Mouse (Mus musculus) layer of hippocampus, adult 9-11 months (tissue): ENCODE data around the gene Efna2.

Source experiments
- DNase-seq: peaks from one replicate; pipeline ENCODE4 v3.0.0; 2022

The Efna2 gene

DNA sequence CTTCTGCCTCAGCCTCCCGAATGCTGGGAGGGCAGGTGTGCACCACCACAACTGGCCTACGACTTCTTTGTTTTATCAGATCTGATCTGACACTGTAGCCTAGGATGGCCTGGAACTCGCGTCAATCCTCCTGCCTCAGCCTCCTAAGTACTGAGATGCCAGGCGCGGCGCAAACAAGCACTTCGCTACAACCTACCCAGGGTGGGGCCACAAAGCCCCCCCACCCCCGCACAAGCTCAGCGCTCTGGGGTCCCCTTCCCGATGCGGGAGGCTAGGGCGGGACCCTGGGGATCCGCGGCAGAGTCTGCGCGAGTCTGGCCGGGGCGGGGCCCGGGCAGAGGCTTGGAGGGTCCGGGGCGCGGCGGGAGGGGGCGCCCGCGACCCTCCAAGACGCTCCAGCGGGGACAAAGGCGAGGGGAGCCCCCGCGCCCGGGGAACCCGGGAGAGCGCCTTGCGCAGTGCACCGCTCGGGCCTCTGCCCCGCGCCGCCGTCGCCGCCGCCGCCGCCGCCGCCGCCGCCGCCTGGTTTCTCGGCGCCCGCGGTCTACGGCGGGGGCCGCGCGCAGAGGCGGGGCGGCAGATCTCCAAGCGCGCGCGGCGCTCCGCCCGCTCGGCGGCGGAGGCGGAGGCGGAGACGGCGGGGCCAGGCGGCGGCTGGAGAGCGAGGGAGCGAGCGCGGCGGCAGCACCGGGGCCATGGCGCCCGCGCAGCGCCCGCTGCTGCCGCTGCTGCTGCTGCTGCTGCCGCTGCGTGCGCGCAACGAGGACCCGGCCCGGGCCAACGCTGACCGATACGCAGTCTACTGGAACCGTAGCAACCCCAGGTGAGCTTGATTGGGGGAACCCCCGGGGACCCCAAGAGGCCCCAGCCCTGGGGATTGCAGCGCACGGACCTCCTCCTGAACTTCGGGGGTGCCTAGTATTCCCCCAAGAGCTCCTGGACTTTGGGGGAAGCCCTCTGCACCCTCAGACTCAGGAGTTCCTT, at the start of gene Efna2:
Efna2 (plus strand) TSS at position 415 of the 984 bp plus-strand sequence.
- no peak for DNase-seq

- DNase-seq, result no peak
Observed at GRCm38 (mm10) chr10:80129846-80130245, 49.4 kb upstream of the Efna2 start.

- no peak for DNase-seq
Observed at GRCm38 (mm10) chr10:80130403-80131031, 48.8 kb upstream of the Efna2 start.

- no peak for DNase-seq
Observed at GRCm38 (mm10) chr10:80131316-80131951, 47.8 kb upstream of the Efna2 start.

GRCm38 (mm10) chr10:80131952-80132350, 47.3 kb upstream of the Efna2 start:
- no peak for DNase-seq

DNA sequence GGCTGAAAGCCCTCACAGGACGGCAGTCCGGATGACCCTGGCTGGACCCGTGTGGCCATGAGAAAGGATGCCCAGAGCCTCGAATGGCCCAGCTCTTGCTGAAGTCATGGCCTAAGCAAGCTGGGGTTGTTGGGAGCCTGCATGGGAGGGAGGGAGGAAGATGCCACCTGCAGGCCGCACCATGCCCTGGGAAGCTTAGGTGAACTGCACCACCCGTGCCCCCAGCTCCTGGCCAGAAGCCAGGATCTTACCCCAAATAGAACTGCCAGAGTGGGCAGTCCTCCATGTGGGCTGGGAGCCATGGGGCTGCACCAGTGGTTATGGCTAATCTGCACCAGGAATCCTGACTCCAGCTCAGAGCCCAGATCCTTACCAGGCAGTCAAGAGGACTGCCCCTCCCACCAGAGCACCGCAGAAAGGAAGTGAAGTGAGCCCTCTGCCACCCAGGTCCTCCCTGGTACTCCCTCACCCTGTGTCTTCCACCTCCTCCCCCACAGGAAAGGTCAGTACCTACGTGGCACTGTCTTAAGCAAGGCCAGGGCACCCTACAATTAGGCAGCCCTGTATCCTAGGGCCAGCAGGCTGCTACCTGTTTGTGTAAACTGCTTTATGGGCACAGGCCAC, 45.9 kb upstream of the Efna2 start:
- DNase-seq, result no peak

DNA sequence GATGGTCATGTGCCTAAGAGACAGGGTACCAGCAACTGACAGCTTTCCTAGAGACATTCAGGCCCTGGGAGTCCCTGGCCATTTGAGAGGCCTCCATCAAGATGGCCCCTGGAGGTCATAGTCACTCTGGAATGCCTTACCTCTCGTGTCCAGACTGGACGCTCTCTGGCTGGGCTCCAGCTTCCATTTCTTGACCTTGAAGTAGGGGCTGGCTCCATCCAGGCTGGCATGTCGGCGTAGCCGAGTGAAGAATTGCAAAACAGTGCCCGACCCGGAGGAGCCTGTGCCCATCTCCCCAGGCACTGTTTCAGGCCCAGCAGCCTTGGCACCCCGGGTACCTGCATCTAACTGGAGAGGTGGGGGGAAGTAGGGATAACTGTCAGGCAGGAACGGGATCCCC, 44.9 kb upstream of the Efna2 start:
- no peak for DNase-seq

DNA sequence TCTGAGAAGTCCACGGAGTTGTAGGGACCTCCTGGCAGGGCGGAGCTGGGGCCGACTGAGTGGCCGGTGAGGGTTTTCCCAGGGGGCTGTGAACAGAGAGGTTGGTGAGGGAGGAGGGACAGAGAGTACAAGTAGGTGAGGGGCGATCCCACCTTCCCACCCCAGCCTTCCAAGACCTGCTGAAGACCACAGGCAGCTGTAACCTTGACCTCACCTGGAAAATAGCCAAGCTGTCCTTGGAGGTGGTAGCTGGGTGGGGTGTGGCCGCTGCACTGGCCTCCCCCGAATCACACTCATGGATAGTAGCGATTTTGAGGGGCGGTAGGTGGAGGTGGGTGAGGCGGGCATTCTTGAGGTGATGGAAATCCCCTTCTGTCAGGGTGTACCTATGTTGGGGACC, 44.1 kb upstream of the Efna2 start:
- DNase-seq, result no peak

GRCm38 (mm10) chr10:80135641-80136040, 43.6 kb upstream of the Efna2 start:
- no peak for DNase-seq

DNA sequence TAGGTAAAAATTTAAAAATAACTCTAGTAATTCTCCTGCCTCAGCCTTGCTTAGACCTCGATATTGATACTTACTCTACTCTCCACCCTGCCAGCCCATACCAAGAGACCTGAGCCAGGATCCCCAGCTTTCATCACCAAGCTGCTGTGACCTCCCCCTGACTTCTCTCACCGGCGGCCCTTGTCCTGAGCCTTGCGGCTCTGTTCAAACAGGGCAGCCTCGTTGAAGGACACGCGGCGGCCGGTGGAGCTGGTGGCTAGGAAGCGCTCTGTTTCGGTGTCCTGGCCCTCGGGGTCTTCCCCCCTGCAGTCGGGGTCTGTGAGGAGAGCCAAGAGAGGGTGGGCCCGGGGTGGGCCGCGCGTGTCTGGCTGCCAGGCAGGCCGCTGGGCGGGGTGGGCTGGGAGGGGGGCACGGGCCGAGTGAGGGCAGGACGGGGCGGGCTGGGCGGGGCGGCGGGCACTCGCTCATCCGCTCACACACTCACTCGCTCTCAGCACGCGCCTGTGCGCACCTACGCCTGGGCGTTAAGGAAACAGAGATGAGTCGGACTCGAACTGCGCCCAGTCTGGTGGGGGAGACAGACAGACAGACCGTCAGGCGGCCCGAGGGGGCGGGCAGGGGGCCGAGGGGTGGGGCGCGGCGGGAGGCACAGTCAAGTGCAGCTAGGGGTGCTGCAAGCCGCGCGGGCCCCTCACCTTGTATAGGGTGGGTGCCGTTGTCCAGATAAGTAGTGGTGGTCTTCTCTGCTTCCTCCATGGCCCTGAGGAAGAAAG, 42.9 kb upstream of the Efna2 start:
- DNase-seq, result no peak

DNA sequence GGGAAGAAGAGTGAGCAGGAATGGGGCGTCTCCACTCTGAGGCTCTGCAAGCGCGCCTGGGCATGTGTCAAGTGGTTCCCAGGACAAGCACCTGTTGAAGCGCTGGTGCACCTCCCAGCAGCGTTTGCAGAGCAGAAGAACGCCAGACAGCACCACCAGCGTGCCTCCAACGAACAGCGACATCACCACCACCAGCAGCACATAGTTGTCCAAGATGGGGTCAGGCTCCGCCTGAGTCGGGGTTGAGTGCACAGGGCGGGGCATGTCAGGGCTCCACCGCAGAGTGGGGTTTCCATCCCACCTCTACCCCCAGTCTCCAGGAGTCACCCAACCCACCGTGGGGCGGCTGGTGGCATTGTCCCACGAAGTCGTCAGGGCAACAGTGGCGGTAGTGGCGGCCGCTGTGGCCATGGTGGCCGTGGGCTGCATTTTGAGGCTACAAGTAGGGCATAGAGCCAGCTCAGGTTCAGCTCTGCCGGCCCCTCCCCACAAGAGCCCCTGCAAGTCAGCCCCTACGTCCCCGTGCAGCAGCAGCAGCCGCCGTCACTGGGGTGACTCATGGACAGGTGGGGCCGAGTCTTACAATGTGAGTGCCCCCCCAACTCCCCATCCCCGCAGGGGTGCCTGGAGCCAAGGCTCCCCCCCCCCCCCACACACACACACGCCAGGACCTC, 42.2 kb upstream of the Efna2 start:
- peak; percentile 73 for DNase-seq

DNA sequence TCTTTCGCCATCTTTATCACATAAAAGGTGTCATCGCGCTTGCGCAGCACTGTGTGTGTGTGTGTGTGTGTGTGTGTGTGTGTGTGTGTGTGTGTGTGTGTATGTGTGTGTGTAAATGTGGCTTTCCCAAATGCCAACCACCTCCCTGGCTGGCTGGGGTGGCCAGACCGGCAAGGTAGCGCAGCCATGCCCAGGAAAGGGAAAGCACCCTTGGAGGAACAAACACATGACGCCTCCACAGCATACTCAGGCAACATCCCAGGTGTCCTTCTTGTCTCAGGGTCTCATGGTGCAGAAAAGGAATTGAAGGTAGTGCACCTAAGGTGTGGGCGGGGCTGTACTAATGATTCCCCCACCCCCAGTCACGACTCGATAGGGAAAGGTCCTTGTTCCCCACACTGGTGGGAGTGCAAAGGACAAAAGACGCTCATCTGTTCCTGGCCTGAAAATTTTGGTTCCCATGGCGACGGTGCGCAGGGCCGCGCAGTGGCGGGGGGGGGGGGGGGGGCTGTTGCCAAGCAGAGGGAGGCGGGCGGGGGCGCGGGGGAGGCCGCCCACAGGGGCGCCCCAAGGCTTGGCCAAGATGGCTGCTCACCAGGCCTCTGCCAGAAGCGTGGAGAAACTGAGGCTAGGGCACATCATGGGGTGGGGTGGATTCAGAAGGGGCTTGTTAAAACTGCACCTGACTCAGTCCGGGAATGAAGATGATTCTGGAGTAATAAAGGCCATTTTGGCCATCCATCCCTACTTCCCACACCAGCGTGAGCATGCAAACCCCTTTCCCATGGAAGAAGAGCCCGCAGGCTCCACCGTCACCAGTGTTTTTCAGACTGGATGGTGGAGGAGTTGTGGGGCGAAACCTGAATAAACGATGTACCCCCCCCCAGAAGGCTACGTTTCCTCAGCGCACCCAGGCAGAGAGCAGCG, 41.4 kb upstream of the Efna2 start:
- DNase-seq, result peak; percentile 72

DNA sequence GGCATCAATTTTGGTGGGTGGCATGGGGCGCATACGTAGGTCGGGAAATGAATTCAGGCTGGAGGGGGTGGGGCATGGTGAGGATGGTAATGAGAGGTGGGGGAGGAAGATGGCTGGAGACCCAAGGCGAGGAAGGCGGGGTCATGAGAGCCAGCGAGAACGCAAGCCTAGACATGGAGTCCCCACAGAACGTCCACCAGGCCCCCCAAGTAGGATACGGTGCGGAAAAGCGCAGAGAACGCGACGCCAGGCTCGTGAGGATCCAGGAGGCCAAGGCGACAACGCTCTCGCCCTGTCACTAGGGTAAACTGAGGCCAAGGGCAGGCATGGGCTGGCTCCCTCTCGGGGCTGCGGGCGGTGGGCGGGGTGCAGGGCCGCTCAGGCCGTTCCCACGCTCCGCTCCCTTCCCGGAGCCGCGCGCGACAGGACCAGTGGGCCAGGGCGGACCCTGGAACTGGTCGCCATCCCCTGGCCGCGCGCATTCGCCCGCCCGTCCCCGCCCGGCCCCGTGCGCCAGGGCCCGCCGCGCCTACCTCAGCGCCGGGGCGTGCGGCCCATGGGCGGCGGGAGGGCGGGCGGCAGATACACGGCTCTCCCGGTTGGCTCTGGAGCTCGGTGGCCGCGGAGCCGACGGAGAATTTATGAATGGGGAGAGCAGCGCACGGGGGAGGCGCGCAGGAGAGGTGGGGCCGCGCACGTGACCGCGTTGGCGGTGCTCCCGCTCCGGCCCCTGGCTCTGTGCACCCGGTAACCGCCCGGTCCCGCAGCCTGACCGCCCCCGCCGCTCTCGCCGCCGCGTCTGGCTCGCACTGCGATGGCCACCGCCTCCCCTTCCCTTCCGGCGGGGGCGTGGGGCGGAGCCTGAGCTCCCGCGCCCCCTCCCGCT, 40.5 kb upstream of the Efna2 start, which contains the start of gene Atp5d:
Atp5d (plus strand) TSS at position 80 of the 886 bp plus-strand sequence.
- peak; percentile 74 for DNase-seq

- DNase-seq, result no peak
Observed at GRCm38 (mm10) chr10:80139439-80139775, 39.9 kb upstream of the Efna2 start.

DNA sequence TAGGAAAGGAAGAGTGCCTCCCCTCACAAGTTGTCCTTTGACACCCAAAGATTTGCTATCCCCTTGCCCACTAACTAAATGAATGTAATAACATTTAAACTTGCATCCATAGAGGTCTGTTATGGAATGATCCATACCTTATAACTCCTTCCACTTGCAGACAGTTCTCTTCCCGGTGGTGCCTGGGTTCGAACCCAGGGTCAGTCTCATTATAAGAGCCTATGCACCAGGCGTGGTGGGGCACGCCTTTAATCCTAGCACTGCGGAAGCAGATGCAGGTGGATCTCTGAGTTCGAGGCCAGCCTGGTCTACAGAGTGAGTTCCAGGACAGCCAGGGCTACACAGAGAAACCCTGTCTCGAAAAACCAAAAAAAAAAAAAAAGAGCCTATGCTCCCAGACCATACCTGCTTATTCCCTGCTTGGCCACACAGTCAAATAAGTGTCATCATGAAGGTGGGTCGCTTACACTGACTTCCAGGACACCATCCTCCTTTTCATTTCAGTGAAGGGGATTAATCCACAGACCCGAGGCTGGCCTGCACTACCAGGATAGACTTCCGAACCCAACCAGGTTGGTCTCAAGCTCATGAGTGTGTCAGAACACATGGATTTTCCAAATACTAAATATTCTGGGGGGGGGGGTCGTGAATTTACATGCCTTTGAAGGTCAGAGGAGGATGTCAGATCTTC, 39.2 kb upstream of the Efna2 start:
- DNase-seq, result no peak

- no peak for DNase-seq
Observed at GRCm38 (mm10) chr10:80140666-80141035, 38.6 kb upstream of the Efna2 start, which contains the start of gene Cbarp. Cbarp (minus strand) TSS chr10:80140835.

DNA sequence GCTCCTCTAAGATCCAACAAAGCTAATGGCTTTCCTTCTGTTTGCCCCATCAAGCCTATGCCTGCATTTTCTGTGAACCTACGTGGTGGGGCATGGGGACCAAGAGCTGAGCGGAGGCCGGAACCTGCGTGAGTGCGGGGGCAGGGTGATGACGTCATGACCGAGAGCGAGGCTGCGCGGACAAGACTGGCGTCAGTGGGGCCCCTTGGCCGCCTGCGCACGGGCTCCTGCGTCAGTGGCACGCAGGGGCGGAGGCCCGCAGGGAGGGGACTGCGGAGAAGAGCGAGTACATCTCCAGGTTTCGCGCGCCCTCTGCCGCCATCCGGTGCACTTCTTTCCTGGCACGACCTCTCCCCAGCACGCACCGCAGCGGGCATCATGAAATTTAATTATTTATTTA, 38.0 kb upstream of the Efna2 start:
- peak; percentile 98 for DNase-seq

GRCm38 (mm10) chr10:80141786-80142529, 37.3 kb upstream of the Efna2 start:
- peak; percentile 97 for DNase-seq
